Mouse (Mus musculus): ENCODE results near the gene Tbc1d22a.
"Not testable (repeated sequence)": the region's sequence is repeated elsewhere in the genome, so short reads cannot be mapped to it uniquely, and the experiment has no call there.

Tbc1d22a gene

DNA sequence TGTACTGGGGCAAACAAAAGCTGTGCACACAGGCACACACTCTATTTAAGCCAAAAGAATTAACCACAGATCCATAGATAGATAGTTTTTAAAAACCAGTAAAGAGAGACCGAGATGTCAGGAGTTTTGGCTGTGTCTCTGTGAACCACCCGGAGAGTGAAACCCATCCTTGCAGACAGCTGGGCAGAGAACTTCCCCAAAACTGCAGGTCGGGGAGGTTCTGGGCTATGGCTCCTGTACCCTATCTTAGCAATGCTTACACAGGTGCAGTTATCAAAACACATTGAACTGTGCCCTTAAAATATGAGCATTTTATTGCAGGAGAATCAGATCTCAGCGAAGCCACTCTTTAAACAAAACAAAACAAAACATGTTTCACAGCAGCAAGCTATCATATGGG, 33.8 kb upstream of the Tbc1d22a start:
- DNase-seq (ENCODE audit: low spot score in 2 of 2): no peak

DNA sequence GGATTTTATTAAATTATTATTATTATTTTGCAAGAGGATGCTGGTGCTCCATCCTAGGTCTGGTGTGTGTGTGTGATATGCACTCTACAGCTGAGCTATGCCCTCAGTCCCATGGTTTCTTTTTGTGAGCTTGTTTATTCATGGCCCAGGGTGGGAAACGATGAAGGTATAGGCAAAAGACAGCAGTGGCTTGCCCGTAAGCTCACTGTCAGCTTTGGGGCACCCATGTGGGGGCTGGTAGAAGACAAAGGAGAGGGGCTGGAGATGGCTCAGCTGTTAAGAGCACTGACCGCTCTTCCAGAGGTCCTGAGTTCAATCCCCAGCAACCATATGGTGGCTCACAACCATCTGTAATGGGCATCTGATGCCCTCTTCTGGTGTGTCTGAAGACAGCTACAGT, 32.9 kb upstream of the Tbc1d22a start:
- DNase-seq (ENCODE audit: low spot score in 2 of 2): not testable (repeated sequence)

DNA sequence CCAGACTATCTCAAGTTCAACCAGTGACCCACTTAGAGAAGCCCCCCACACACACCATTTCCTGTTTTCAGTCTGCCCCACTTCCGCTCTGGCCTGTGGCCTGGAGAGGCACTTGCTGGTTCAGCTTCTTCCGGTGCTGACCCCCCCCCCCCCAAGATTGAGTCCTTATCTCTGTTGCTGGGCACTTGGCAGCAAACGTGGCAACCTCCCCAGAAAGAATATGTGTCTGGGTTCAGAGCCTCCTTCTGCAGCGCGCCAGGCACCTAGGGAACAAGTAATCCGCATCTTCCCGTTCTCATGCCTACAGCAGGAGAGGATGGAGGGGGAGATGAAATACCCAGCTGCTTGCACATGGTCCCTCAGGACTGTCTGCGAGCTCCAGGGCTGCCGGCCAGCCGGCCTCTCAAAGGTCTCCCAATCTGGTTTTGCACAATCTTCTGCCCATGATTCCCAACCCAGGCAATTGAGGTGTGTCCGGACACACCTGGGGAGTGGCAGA, 32.3 kb upstream of the Tbc1d22a start:
- no peak for DNase-seq (ENCODE audit: low spot score in 2 of 2)

DNA sequence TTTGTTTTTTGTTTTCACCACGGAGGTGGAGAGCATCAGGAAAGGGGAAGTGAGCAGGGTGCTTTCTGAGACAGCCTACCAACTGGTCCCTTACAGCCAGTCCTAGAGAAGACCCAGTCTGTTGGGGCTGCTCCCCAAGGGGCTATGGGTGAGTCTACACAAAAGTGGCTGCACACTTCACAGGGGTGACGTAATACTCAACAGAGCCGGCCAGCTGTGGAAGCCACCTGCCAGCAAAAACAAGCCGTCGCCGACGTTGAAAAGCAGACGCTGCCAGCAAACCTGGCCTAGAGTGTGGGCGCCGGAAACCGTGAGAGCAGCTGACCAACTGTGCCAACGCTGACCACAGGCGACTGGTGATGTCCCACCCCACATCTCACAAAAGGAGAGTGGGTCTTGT, 31.6 kb upstream of the Tbc1d22a start:
- DNase-seq (ENCODE audit: low spot score in 2 of 2): no peak

GRCm38 (mm10) chr15:86183484-86183883, 30.8 kb upstream of the Tbc1d22a start:
- DNase-seq (ENCODE audit: low spot score in 2 of 2): no peak

DNA sequence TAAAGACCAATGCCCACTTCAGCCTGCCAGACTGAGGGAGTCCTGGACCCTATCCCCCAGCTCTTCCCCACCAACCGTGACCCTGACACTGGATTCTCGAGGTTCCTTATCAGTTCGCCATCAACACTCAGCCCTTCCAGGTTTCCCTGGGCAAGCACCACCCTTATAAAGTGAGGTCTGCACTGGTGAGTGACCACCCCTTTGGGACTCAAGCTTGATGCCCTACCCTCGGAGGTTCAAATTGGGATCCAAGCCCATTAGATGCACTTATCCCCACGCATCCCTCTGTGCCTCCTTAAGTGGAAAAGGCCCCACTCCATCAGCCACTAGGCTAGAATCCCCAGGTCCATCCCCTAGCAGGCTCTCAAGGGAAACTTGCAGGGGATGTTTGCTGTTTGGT, 30.2 kb upstream of the Tbc1d22a start:
- DNase-seq (ENCODE audit: low spot score in 2 of 2): no peak

GRCm38 (mm10) chr15:86184851-86185688, 29.2 kb upstream of the Tbc1d22a start:
- DNase-seq (ENCODE audit: low spot score in 2 of 2): peak in 1 of 2 experiments; percentile 49

DNA sequence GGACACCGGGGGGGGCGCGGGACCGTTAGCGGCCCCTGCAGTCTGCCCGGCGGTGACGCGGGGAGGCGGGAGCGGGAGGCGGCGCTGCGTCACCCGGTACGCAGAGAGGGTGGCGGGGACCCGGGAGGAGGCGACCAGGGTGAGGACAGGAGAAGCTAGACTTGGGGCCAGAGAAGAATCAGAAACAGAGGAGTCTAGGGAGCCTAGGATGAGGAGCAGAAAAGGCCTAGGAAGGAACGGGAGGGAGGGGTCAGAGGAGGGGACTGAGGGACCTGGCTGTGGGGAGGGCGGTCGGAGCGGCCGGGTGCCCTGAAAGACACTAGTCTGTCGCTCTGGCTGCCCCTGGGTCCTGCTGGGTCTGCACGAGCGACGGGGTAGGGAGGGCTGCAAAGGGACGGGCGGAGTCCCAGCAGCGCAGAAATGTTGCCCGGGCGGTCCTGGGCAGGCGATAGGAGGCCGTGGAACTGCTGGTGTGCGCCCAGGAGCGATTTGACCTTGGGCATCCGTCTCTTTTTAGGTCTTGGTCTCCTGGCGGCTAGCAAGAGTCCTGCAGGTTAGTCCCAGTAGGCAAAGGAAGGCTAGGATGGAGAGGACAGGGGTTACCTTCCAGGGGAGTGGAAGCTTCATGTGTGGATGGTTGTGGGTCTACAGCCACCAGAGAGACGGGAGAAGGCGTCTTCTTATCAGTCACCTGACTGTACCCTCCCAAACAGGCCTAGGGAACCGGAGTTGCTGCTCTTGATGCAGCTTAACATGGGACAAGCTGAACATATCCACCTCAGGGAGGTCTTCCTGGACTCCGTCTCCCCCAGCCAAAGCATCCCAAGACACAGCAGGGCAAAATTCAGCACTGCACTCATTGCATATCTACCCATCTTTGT, 28.3 kb upstream of the Tbc1d22a start, which contains the start of gene Cerk:
Gene Cerk, minus strand, starts transcription at position 453 of the 881 bp plus-strand sequence.
- peak; percentile 53 to 63 for DNase-seq (ENCODE audit: low spot score in 2 of 2)

DNA sequence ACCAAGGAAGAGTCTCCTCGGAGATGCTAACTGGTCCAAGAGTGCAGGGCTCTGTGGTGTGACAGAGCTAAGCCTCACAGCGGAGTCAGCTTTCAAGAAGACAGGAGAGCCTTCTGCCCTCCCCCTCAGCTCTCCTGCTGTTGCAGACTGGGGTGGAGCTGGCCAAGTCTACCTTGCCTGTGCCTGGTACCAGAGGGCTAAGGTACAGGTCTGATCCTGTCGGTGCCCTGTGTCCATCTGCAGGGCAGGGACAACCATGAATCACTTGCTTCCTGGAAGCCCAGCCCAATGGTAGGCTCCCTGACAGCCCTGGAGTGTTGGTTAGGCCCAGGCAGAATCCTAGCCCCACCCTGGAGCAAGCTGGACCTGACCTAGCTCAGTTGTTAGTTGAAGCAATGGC, 27.6 kb upstream of the Tbc1d22a start:
- DNase-seq (ENCODE audit: low spot score in 2 of 2): no peak

DNA sequence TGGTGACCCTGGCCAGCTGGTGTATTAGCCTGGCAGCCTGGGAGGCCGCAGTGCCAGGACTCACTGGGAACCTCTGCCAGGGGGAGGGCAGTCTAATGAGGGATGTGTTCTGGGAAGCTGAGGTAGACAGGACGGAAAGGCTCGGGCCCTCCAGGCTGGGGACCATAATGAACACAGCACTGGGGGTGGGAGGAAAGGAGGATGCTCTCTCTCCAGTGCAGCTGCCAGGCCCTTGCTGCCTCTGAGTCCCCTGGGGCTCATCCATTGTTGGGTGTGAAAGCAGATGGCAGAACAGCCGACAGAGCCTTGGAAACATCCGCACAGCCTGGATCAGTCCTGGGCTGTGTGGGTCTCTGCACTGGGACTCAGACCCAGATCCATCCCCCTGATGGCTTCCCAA, 26.1 kb upstream of the Tbc1d22a start:
- peak in 1 of 2 experiments; percentile 44 for DNase-seq (ENCODE audit: low spot score in 2 of 2)

DNA sequence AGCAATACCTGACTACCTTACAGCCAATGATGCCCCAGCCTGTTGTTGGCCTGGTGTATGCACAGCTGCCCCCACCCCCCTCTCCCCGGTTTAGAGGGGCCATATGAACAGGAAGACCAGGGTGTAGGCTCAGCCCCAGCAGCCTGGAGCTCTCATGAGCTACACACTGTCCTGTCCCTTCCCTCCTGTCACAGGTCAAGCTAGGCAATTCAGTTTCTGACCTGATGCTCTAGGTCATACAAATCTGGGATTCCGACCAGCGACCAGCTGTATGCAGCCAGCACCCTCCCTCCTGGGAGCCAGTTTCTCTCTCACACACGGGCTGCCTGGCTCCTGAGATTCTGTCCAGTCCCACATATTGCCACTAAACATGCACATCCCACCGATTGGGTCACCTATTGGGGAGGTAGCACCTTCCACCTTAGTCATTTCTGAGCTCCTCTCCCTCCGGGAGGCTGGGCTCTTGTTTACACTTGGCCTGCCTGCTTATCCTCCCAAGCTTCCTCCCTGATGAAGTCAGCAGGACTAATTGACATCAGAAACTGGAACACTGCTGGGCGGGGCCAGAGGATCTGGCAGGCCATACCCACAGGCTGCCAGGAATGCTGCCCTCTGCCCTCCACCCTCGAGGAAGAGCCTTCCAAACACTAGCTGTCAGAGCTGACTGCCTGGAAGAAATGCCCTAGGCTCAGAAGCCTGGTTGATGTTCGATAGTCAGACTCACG, 25.4 kb upstream of the Tbc1d22a start:
- DNase-seq (ENCODE audit: low spot score in 2 of 2): peak in 1 of 2 experiments; percentile 47

DNA sequence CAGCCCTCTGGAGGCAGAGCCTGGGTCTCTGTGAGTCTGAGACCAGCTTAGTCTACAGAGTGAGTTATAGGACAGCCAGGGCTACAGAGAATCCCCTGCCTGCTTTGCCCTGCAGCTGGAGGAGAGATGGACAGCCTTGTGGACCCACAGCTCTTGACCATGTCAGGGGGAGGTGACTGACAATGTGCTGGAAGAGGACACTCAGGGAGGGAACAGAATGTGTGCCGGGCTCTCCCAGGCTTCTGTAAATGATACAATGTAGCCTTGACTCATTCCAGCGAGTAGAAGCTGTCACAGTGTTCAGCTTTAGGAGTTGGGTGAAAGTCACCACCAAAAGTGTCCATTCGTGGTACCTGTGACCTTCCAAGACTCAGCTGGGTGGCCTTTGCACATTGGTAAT, 23.9 kb upstream of the Tbc1d22a start:
- DNase-seq (ENCODE audit: low spot score in 2 of 2): no peak

DNA sequence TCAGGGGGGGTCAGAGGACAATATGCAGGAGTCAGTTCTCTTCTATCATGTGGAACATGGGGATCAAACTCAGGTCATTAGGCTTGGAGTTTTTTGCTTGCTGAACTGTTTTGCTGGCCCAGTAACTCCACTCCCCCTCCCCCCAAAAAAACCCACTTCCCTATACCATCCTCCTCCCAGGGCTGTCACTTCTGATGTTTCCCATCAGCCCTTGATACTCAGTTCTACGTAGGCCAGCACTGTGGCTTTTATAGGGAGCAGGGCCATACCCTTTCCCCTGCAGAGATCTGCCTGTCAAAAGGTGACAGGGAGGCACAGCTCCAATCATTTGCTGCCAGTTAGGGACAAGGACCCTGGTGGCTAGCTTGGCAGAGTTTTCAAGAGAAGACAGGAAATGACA, 22.8 kb upstream of the Tbc1d22a start:
- DNase-seq (ENCODE audit: low spot score in 2 of 2): no peak

GRCm38 (mm10) chr15:86191933-86192332, 22.3 kb upstream of the Tbc1d22a start:
- no peak for DNase-seq (ENCODE audit: low spot score in 2 of 2)

DNA sequence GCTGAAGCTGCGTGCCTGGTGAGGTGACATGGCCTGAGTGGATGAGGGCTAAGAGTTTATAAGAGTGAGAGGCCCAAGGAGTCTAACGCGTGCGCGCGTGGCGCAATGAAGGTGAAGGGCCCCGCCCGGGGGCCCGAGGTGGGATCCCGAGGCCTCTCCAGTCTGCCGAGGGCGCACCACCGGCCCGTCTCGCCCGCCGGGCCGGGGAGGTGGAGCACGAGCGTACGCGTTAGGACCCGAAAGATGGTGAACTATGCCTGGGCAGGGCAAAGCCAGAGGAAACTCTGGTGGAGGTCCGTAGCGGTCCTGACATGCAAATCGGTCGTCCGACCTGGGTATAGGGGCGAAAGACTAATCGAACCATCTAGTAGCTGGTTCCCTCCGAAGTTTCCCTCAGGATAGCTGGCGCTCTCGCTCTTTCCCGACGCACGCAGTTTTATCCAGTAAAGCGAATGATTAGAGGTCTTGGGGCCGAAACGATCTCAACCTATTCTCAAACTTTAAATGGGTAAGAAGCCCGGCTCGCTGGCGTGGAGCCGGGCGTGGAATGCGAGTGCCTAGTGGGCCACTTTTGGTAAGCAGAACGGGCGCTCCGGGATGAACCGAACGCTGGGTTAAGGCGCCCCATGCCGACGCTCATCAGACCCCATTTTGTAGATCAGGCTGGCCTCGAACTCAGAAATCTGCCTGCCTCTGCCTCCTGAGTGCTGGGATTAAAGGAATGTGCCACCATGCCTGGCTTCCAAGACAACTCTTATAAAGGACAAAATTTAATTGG, 19.4 kb upstream of the Tbc1d22a start:
- not testable (repeated sequence) for DNase-seq (ENCODE audit: low spot score in 2 of 2)

DNA sequence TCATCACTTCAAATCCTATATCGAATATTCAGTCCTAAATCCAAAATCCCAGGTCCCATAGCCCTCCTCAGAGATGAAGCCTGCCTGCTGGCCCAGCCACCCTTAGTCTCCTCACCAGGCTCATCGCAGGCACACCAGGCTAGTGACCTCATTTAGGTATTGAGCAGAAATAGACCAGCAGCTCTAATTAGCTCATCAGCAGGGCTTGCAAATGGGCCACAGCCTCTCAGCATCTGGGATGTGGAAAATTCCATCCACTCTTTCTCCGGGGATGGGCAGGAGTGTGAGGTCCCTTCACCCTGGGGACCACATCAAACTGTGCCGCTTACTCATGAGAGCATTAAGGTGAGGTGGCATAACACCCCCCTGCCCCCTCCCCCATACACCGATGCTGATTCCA, 15.2 kb upstream of the Tbc1d22a start:
- no peak for DNase-seq (ENCODE audit: low spot score in 2 of 2)

- DNase-seq (ENCODE audit: low spot score in 2 of 2): no peak
Observed at GRCm38 (mm10) chr15:86199482-86199881, 14.8 kb upstream of the Tbc1d22a start.

GRCm38 (mm10) chr15:86200169-86200568, 14.1 kb upstream of the Tbc1d22a start:
- no peak for DNase-seq (ENCODE audit: low spot score in 2 of 2)

DNA sequence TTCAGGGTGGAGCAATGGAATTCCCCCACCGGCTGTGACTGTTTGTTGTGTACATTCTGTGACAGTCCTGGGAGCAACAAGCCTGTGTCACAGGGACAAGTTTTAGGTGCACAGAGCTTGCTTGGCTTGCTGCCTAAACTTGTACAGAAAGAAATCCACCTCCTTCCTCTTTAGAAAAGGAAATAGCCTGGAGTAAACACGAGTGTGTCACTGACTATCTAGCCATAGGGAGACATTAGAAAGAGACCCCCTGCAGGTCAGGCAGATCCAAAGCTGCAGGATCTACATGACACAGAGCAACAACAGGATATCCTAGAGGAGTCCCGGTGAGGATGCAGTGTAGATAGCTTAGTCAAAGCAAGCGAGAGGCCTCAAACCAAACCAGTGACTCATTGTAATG, 13.2 kb upstream of the Tbc1d22a start:
- DNase-seq (ENCODE audit: low spot score in 2 of 2): no peak

GRCm38 (mm10) chr15:86201696-86202330, 12.4 kb upstream of the Tbc1d22a start:
- no peak for DNase-seq (ENCODE audit: low spot score in 2 of 2)

GRCm38 (mm10) chr15:86202640-86203039, 11.6 kb upstream of the Tbc1d22a start:
- no peak for DNase-seq (ENCODE audit: low spot score in 2 of 2)
